Mouse (Mus musculus) cerebellum, adult 9-11 months (tissue): ENCODE measurements around the gene E330021D16Rik.
A peak's percentile ranks its signal among the peaks of the same experiment; 100 is the strongest.

Source experiments
- DNase-seq: peaks from one replicate; pipeline ENCODE4 v3.0.0; 2022

E330021D16Rik gene

GRCm38 (mm10) chr6:136421059-136421458 is 5.7 kb upstream of the E330021D16Rik start:
- DNase-seq, result no peak

DNA sequence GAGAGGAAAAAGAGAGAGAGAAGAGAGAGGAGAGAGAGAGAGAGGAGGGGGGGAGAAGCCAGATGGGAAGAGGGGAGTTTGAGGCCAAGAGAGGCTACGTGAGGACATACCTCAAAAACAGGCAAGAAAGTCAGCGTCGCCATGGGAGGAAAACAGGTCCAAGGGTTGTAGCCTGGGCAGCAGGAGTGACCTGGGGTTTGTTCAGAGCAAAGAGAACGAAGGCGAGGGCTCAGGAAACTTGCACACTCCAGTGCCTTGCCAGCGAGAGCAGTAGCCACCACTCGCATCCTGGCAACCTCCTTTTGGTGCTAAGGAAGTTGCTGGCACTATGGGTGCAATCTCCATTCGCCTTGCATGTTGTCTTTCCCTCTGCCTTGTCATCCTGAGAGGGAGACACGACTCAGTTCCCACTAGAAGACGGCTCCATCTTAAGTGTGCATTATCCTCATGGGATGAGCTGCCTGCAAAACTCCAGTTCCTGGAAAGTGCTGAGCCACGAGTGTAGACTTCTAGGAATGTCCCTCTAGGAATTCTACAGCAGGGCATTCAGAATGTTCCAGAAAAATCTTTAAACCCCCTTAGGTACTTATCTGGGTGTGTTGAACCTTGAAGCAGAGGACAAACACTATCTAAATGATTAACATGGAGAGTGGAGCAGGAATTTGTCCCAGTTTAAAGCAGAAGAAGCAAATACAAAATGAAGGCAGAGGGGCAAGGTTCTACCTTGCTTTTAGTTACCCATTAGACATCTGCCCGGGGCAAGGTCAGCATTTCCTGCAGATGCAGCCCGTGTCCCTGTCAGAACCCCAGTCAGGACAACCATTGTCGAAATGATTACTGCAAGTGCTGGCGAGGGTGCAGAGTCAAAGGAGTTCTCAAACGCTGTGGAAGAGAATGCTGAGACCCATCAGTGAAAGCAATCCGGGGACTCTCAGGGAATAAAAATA is 3.8 kb upstream of the E330021D16Rik start:
- DNase-seq, result no peak

DNA sequence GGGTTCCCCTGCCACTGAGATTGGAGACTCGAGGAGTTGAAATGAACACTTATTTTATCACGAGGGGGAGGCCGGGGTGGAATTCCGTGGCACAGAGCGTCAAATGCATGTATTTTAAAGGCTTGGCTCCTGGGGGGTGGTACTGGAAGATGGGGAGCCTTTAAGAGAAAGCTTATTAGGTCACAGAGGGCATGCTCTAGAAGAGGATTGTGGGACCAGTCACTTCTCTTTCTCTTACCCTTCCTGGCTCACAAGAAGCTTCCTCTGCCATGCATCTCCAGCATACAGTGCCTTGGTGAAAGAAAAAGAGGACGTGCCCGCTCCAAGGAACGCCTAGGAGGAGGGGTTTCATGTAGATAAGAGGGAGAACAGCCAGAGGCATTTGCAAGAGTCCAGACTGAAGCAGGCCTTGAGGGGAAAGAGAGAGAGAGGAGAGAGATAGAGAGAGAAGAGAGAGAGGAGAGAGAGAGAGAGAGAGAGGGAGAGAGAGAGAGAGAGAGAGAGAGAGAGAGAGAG is 3.0 kb upstream of the E330021D16Rik start:
- no peak for DNase-seq

DNA sequence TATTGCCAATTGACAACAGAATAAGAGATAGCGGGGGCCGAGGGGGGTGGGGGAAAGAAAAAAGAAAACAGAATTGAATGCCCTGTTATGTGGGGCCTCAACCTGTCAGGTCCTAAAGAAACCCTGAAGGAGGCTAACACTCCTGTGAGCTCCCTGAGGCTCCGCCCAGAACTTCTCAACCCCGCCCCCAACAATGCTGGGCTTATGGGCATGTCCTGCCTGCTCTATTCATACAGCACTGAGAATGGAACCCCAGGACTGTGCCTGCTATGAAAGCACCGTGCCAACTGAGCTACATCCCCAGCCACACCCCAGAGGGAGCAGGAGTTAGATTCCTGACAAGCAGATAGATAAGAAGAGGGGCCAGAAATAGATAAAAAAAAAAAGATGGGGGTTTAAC is 2.5 kb upstream of the E330021D16Rik start:
- no peak for DNase-seq

- DNase-seq, result no peak
Measured at GRCm38 (mm10) chr6:136413856-136414362, 1.5 kb downstream of the E330021D16Rik start.

GRCm38 (mm10) chr6:136407608-136408192 is 7.7 kb downstream of the E330021D16Rik start:
- DNase-seq, result no peak

DNA sequence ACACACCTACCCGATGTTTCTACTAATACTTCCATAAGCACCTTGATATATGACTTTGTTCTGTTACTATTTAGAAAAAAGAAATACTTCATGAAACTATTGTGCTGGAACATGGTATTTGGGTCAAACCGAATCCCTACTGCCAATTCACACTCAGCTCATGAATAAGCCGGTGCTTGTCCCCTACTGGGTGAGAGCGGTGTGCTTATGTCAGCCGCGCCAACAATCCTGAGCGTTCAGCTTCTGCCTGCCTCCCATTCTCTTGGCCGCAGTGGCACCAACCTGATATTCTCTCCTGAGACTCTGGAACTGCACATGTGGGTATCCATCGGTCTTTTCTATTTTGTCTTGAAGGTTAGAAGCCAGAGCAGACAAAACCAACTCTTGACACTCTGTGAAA is 18.5 kb downstream of the E330021D16Rik start:
- DNase-seq, result no peak

DNA sequence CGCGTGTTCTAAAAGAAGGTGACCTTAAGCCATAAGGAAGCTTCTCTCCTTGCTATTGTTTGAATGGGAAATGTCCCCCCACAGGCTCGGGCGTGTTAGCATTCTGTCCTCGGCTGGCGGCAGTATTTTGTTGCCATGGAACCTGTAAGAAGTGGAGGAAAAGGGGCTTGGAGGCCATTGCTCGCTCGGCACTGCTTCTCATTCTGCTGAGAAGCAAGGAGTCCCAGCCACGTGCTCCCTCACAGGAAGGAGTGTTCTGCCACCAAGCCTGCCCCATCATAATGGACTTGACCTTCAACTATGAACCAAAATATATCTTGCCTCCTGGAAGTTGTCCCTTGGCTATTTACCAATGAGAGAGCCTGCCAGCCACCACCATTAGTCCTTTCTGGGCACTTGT is 25.1 kb downstream of the E330021D16Rik start:
- no peak for DNase-seq

DNA sequence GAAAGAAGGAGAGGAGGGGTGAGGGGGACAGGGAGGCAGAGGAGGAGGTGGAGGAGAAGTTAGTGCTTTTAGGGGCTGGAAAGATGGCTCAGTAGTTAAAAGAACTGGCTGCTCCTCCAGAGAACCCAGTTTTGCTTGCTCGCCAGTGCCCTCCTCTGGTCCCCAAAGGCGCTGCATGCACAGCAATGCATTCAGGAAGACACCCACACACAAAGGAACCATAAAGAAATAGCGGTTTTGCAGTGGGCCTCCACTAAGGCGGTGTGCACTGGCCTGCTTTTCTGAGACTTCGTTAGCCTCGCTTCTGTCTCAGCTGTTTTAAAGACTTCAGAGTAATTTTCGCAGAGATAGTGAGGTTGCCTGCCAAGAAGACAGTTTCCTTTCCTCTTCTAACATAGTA is 30.1 kb downstream of the E330021D16Rik start:
- no peak for DNase-seq

- no peak for DNase-seq
Measured at GRCm38 (mm10) chr6:136383218-136383617, 32.2 kb downstream of the E330021D16Rik start.

- DNase-seq, result no peak
Measured at GRCm38 (mm10) chr6:136376097-136376496, 39.3 kb downstream of the E330021D16Rik start.

- no peak for DNase-seq
Measured at GRCm38 (mm10) chr6:136364430-136365098, 50.8 kb downstream of the E330021D16Rik start.

DNA sequence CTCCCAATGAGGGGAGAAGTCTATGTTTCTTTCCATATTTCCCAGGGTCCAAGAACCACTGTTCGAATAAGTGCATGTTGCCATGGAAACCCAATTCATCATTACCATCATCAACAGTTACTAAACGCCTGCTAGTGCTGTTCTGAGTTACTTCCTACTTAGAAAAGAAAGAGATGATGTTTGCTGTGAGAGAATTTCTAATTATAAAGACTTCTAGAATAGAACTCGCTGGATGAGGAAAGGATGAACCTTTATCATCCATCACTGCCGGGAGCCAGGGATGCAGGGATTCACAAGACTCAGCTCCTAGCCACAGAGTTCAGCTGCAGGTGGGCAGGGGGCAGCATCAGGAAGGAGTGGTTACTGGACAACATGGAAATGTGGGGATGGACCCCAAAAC is 51.4 kb downstream of the E330021D16Rik start:
- no peak for DNase-seq

DNA sequence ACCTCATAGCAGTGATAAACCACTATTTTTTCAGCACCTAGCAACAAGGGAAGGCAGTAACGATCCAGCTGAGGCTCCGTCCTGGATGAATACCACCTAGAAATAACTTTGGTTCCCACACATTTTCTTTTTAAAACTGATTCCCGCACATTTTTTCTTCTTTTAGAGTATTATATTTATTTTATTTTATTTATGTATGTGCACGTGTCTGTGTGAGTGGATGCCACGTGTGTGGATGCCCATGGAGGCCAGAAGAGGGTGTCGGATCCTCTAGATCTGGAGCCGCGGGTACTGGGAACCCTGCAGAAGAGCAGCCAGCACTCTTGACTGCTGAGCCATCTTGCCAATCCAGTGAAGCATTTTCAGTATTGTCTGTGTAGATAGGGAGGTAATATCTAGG is 52.1 kb downstream of the E330021D16Rik start:
- no peak for DNase-seq

GRCm38 (mm10) chr6:136358471-136358870 is 56.9 kb downstream of the E330021D16Rik start:
- DNase-seq, result no peak

DNA sequence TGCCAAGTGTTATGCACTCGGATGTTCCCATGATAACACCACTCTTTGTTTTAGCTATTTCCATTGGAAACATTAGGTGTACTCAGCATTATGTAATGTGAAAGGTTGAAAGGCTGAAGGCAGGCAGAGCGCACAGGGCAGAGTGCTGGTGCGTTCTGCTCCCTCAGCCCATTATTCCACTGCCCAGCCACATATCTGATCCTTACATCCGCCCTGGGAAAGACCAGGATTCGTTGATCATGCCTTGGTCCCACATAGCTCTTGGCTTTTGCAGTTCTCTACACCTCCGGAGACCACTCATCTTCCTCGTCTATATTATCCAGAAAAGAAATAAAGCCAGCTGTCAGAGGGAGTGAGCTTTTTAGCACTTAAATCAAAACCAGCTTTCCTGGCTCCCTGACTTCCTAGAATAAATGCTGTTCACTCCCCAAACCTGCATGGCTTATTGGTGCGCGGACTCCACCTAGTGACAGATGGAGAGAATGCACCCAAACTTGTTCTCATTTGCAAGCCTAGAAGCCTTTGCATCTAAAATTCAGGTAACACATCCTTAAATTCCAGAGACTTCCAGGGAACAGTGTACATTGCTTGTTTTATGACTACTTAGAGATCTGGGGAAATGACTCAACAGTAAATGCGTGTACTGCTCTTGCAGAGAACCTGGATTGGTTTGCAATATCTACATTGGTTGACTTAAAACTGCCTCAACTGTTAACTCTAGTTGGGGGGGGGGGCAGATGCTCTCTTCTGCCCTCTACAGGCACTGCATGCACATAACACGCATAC is 61.8 kb downstream of the E330021D16Rik start:
- peak; percentile 53 for DNase-seq
